ENCODE assay signal across 8 mouse cellular contexts in the genomic region with DNA sequence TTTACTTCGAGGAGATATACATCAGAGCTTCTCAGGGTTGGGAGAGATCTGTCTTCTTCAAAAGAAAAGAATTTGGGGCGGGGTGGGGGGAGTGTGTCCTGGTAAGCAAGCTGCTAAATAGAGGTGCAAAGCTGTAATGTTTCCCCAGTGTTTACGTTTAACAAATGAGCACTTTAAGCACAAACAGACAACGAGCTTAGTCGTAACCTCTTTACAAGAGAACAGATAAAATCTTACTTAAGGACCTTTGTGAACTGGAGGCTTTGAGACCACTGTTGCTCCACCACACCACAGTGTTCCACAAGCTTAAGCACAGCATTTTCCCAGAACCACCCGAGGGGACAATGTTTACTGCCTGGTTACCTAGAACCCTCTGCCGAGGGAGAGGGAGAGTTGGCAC. TPM values are rescaled to one million over a fixed set of nuclear protein-coding genes. Genes with fewer than 3 reads are reported as not detected.
DNase-seq lines count a peak whose midpoint lies in the region; ATAC-seq lines count a peak whose summit lies in the region.

No protein-coding gene starts in this region.

- H3K36me3 ChIP-seq in lung, embryonic 15.5 days: no peaks in the 10 kb centered on the region
- H3K36me3 ChIP-seq in limb, embryonic 11.5 days (ENCODE audit: control insufficient read depth, insufficient read depth, low read length): no peaks in the 10 kb centered on the region
- no peaks in the 10 kb centered on the region for H3K36me3 ChIP-seq in stomach, embryonic 16.5 days (ENCODE audit: control insufficient read depth, insufficient read depth, low read length)

- H3K4me2 ChIP-seq in lung, embryonic 15.5 days: peak overlapping the region; percentile 79
- peak overlapping the region; percentile 83 for H3K4me2 ChIP-seq in limb, embryonic 11.5 days (ENCODE audit: low read depth, severe bottlenecking)
- peak overlapping the region; percentile 84 for H3K4me2 ChIP-seq in stomach, embryonic 16.5 days (ENCODE audit: low read depth, low read length)

- peaks cover 36% of the 10 kb centered on the region for H3K4me1 ChIP-seq in lung, embryonic 15.5 days
- peaks cover 20% of the 10 kb centered on the region for H3K4me1 ChIP-seq in limb, embryonic 11.5 days (ENCODE audit: control insufficient read depth, insufficient read depth, low read length)
- peaks cover 31% of the 10 kb centered on the region for H3K4me1 ChIP-seq in stomach, embryonic 16.5 days (ENCODE audit: control insufficient read depth, insufficient read depth, low read length)

- H3K9ac ChIP-seq in lung, embryonic 15.5 days: peak overlapping the region; percentile 68
- H3K9ac ChIP-seq in limb, embryonic 11.5 days (ENCODE audit: low read length): peak overlapping the region; percentile 92
- peak overlapping the region; percentile 94 for H3K9ac ChIP-seq in stomach, embryonic 16.5 days (ENCODE audit: low read length)

- H3K4me3 ChIP-seq in lung, embryonic 15.5 days: peak overlapping the region; percentile 51
- peak overlapping the region; percentile 53 for H3K4me3 ChIP-seq in limb, embryonic 11.5 days (ENCODE audit: low read depth, low read length)
- peak overlapping the region; percentile 73 for H3K4me3 ChIP-seq in stomach, embryonic 16.5 days (replicated peaks; ENCODE audit: low read length)

- DNase-seq in embryo, embryonic 10 days (ENCODE audit: low spot score): peak; percentile 20
- DNase-seq in embryo, embryonic 10.5 days (ENCODE audit: low spot score): no peak
- no peak for DNase-seq in lung, postnatal 4 days
- DNase-seq in limb, embryonic 11.5 days (ENCODE audit: low spot score): peak; percentile 31
- DNase-seq in cerebellum, adult 11-12 months: no peak
- no peak for DNase-seq in T-cell, adult 2 months (ENCODE audit: low spot score)

- H3K9me3 ChIP-seq in lung, embryonic 15.5 days: no peaks in the 10 kb centered on the region
- no peaks in the 10 kb centered on the region for H3K9me3 ChIP-seq in limb, embryonic 11.5 days (ENCODE audit: control insufficient read depth, low read length)
- no peaks in the 10 kb centered on the region for H3K9me3 ChIP-seq in stomach, embryonic 16.5 days (replicated peaks; ENCODE audit: control insufficient read depth, low read length)

- H3K27me3 ChIP-seq in lung, embryonic 15.5 days: 0 out of 2 replicates have a peak, but pooled peaks cover 8% of the 10 kb centered on the region
- H3K27me3 ChIP-seq in limb, embryonic 11.5 days (ENCODE audit: control insufficient read depth, insufficient read depth, low read length): no peaks in the 10 kb centered on the region
- H3K27me3 ChIP-seq in stomach, embryonic 16.5 days (ENCODE audit: control insufficient read depth, insufficient read depth, low read length): no peaks in the 10 kb centered on the region

- 25% methylated on average over 7 of the region's 7 CpGs for WGBS in lung, embryonic 15.5 days
- WGBS in limb, embryonic 11.5 days: 6% methylated on average over 7 of the region's 7 CpGs
- 17% methylated on average over 7 of the region's 7 CpGs for WGBS in stomach, embryonic 16.5 days

- ATAC-seq in lung, embryonic 15.5 days (ENCODE audit: borderline replicate concordance, extremely low read depth, low FRiP score, low TSS enrichment): no peak
- ATAC-seq in limb, embryonic 11.5 days (ENCODE audit: insufficient number of reproducible peaks, low FRiP score, low TSS enrichment, low read depth): no peak
- no peak for ATAC-seq in stomach, embryonic 16.5 days (ENCODE audit: insufficient read depth, low FRiP score)

- peak overlapping the region; percentile 98 for H3K27ac ChIP-seq in lung, embryonic 15.5 days
- peak overlapping the region; percentile 99 for H3K27ac ChIP-seq in limb, embryonic 11.5 days (replicated peaks; ENCODE audit: low read depth, low read length)
- H3K27ac ChIP-seq in stomach, embryonic 16.5 days (ENCODE audit: low read length): peak overlapping the region; percentile 100

RNA-seq across cellular contexts. Expression of a gene that starts 1.4 kb away (rescaled TPM):
- polyA plus RNA-seq in lung, embryonic 15.5 days (2015; fragmentation: Nextera tagmentation; extraction: Ambion mirVana): 26.5 and 29.1 TPM in 2 replicates
- polyA plus RNA-seq in limb, embryonic 11.5 days (2014; fragmentation: Nextera tagmentation; extraction: Ambion mirVana): 42.7 and 44.6 TPM in 2 replicates
- polyA plus RNA-seq in stomach, embryonic 16.5 days (2015; fragmentation: Nextera tagmentation; extraction: Ambion mirVana): 26.8 and 30.3 TPM in 2 replicates

RNA-seq across cellular contexts. Expression of a gene that starts 5.2 kb away (rescaled TPM):
- 0.19 TPM in 1 of 2 replicates, not detected in the other for polyA plus RNA-seq in lung, embryonic 15.5 days (2015; fragmentation: Nextera tagmentation; extraction: Ambion mirVana)
- polyA plus RNA-seq in limb, embryonic 11.5 days (2014; fragmentation: Nextera tagmentation; extraction: Ambion mirVana): not detected in 2 replicates
- polyA plus RNA-seq in stomach, embryonic 16.5 days (2015; fragmentation: Nextera tagmentation; extraction: Ambion mirVana): not detected in 2 replicates

RNA-seq across cellular contexts. Expression of a gene that starts 8.8 kb away (rescaled TPM):
- 0.95 and 1.0 TPM in 2 replicates for polyA plus RNA-seq in lung, embryonic 15.5 days (2015; fragmentation: Nextera tagmentation; extraction: Ambion mirVana)
- polyA plus RNA-seq in limb, embryonic 11.5 days (2014; fragmentation: Nextera tagmentation; extraction: Ambion mirVana): 1.8 and 3.2 TPM in 2 replicates
- polyA plus RNA-seq in stomach, embryonic 16.5 days (2015; fragmentation: Nextera tagmentation; extraction: Ambion mirVana): 3.4 and 4.9 TPM in 2 replicates

RNA-seq across cellular contexts. Expression of a gene that starts 14.4 kb away (rescaled TPM):
- polyA plus RNA-seq in lung, embryonic 15.5 days (2015; fragmentation: Nextera tagmentation; extraction: Ambion mirVana): 32.5 and 34.1 TPM in 2 replicates
- polyA plus RNA-seq in limb, embryonic 11.5 days (2014; fragmentation: Nextera tagmentation; extraction: Ambion mirVana): 35.5 and 46.0 TPM in 2 replicates
- polyA plus RNA-seq in stomach, embryonic 16.5 days (2015; fragmentation: Nextera tagmentation; extraction: Ambion mirVana): 29.2 and 32.2 TPM in 2 replicates

RNA-seq across cellular contexts. Expression of a gene that starts 35.0 kb away (rescaled TPM):
- polyA plus RNA-seq in lung, embryonic 15.5 days (2015; fragmentation: Nextera tagmentation; extraction: Ambion mirVana): 102 and 109 TPM in 2 replicates
- polyA plus RNA-seq in limb, embryonic 11.5 days (2014; fragmentation: Nextera tagmentation; extraction: Ambion mirVana): 158 and 177 TPM in 2 replicates
- 67.8 and 78.6 TPM in 2 replicates for polyA plus RNA-seq in stomach, embryonic 16.5 days (2015; fragmentation: Nextera tagmentation; extraction: Ambion mirVana)

Comparison
In these comparisons a context has a peak if more than half of its experiments do, and no peak if none do; other contexts are left out.
1. DNase-seq: peak in embryo, embryonic 10 days (single experiment) and limb, embryonic 11.5 days (single experiment); none in embryo, embryonic 10.5 days (single experiment), lung, postnatal 4 days (0 of 2), cerebellum, adult 11-12 months (single experiment) and T-cell, adult 2 months (single experiment).
2. Peak in every context shown above with its lines, with median percentiles within 50 percentile points of each other: H3K27ac ChIP-seq, H3K4me2 ChIP-seq, H3K4me3 ChIP-seq and H3K9ac ChIP-seq.